Mouse (Mus musculus): ENCODE measurements around the gene Pdcd5. TPM values are rescaled to one million over a fixed set of nuclear protein-coding genes. Genes with fewer than 3 reads are reported as not detected.
A peak's percentile ranks its signal among the peaks of the same experiment; 100 is the strongest.

Pdcd5 gene
- 109 and 113 TPM in 2 replicates for polyA plus RNA-seq (2015; fragmentation: Nextera tagmentation; extraction: Ambion mirVana)

GRCm38 (mm10) chr7:35647101-35647698 is at the start of gene Pdcd5:
Pdcd5 (minus strand) TSS chr7:35647521.
- peak within 1 kb of the TSS; percentile 59 for H3K4me2 ChIP-seq (ENCODE audit: low read depth, low read length)
- peaks cover 19% of the 10 kb centered on the region for H3K4me1 ChIP-seq (ENCODE audit: control insufficient read depth, low read depth, low read length)
- peak within 1 kb of the TSS; percentile 86 for H3K4me3 ChIP-seq (ENCODE audit: low read depth, low read length)
- H3K9me3 ChIP-seq (replicated peaks; ENCODE audit: control insufficient read depth, low read length) = no peaks in the 10 kb centered on the region
- no peaks in the 10 kb centered on the region; the same call in 1 of the 2 replicates for H3K36me3 ChIP-seq (ENCODE audit: control insufficient read depth, insufficient read depth)
- H3K9ac ChIP-seq (ENCODE audit: low read depth, low read length) = peak within 1 kb of the TSS; percentile 85
- under 1% methylated on average over 64 of the region's 64 CpGs for WGBS (ENCODE audit: insufficient replicate concordance)
- peak within 1 kb of the TSS; percentile 54 for H3K27ac ChIP-seq (ENCODE audit: low read length)
- no peaks in the 10 kb centered on the region for H3K27me3 ChIP-seq (ENCODE audit: control insufficient read depth, insufficient read depth, low read depth, low read length)
- peak; percentile 83 for ATAC-seq (ENCODE audit: low read depth)

- H3K36me3 ChIP-seq (ENCODE audit: control insufficient read depth, insufficient read depth) = no peaks in the 10 kb centered on the region
- ATAC-seq (ENCODE audit: low read depth) = no peak
- H3K27me3 ChIP-seq (ENCODE audit: control insufficient read depth, insufficient read depth, low read depth, low read length) = no peaks in the 10 kb centered on the region
- no peak overlapping the region for H3K4me3 ChIP-seq (ENCODE audit: low read depth, low read length)
- 77% methylated on average over 12 of the region's 12 CpGs for WGBS (ENCODE audit: insufficient replicate concordance)
- H3K9me3 ChIP-seq (replicated peaks; ENCODE audit: control insufficient read depth, low read length) = no peaks in the 10 kb centered on the region
- H3K27ac ChIP-seq (ENCODE audit: low read length) = no peak overlapping the region
- H3K9ac ChIP-seq (ENCODE audit: low read depth, low read length) = no peak overlapping the region
- no peak overlapping the region for H3K4me2 ChIP-seq (ENCODE audit: low read depth, low read length)
- no peaks in the 10 kb centered on the region for H3K4me1 ChIP-seq (ENCODE audit: control insufficient read depth, low read depth, low read length)
Measured at GRCm38 (mm10) chr7:35692641-35693040, 45.3 kb upstream of the Pdcd5 start.

- H3K36me3 ChIP-seq (ENCODE audit: control insufficient read depth, insufficient read depth) = no peaks in the 10 kb centered on the region
- no peaks in the 10 kb centered on the region for H3K27me3 ChIP-seq (ENCODE audit: control insufficient read depth, insufficient read depth, low read depth, low read length)
- no peaks in the 10 kb centered on the region; the same call in 1 of the 2 replicates for H3K4me1 ChIP-seq (ENCODE audit: control insufficient read depth, low read depth, low read length)
- WGBS (ENCODE audit: insufficient replicate concordance) = 70% methylated on average over 14 of the region's 14 CpGs
- no peak overlapping the region for H3K4me3 ChIP-seq (ENCODE audit: low read depth, low read length)
- no peaks in the 10 kb centered on the region for H3K9me3 ChIP-seq (replicated peaks; ENCODE audit: control insufficient read depth, low read length)
- ATAC-seq (ENCODE audit: low read depth) = no peak
- H3K4me2 ChIP-seq (ENCODE audit: low read depth, low read length) = no peak overlapping the region
- no peak overlapping the region for H3K9ac ChIP-seq (ENCODE audit: low read depth, low read length)
- H3K27ac ChIP-seq (ENCODE audit: low read length) = no peak overlapping the region
Measured at GRCm38 (mm10) chr7:35692117-35692516, 44.8 kb upstream of the Pdcd5 start.

GRCm38 (mm10) chr7:35688781-35689349 is 41.5 kb upstream of the Pdcd5 start:
- H3K27me3 ChIP-seq (ENCODE audit: control insufficient read depth, insufficient read depth, low read depth, low read length) = no peaks in the 10 kb centered on the region
- H3K4me1 ChIP-seq (ENCODE audit: control insufficient read depth, low read depth, low read length) = no peaks in the 10 kb centered on the region; the same call in 1 of the 2 replicates
- WGBS (ENCODE audit: insufficient replicate concordance) = 73% methylated on average over 11 of the region's 11 CpGs
- H3K4me2 ChIP-seq (ENCODE audit: low read depth, low read length) = no peak overlapping the region
- H3K36me3 ChIP-seq (ENCODE audit: control insufficient read depth, insufficient read depth) = no peaks in the 10 kb centered on the region
- no peak for ATAC-seq (ENCODE audit: low read depth)
- no peak overlapping the region for H3K9ac ChIP-seq (ENCODE audit: low read depth, low read length)
- no peaks in the 10 kb centered on the region for H3K9me3 ChIP-seq (replicated peaks; ENCODE audit: control insufficient read depth, low read length)
- no peak overlapping the region for H3K4me3 ChIP-seq (ENCODE audit: low read depth, low read length)
- H3K27ac ChIP-seq (ENCODE audit: low read length) = no peak overlapping the region

- no peak overlapping the region for H3K4me3 ChIP-seq (ENCODE audit: low read depth, low read length)
- H3K4me1 ChIP-seq (ENCODE audit: control insufficient read depth, low read depth, low read length) = no peaks in the 10 kb centered on the region; the same call in 1 of the 2 replicates
- H3K4me2 ChIP-seq (ENCODE audit: low read depth, low read length) = no peak overlapping the region
- H3K9ac ChIP-seq (ENCODE audit: low read depth, low read length) = no peak overlapping the region
- H3K36me3 ChIP-seq (ENCODE audit: control insufficient read depth, insufficient read depth) = no peaks in the 10 kb centered on the region
- no peaks in the 10 kb centered on the region for H3K9me3 ChIP-seq (replicated peaks; ENCODE audit: control insufficient read depth, low read length)
- no peak overlapping the region for H3K27ac ChIP-seq (ENCODE audit: low read length)
- no peak for ATAC-seq (ENCODE audit: low read depth)
- WGBS (ENCODE audit: insufficient replicate concordance) = 73% methylated on average over 9 of the region's 9 CpGs
- no peaks in the 10 kb centered on the region for H3K27me3 ChIP-seq (ENCODE audit: control insufficient read depth, insufficient read depth, low read depth, low read length)
Measured at GRCm38 (mm10) chr7:35688276-35688675, 41.0 kb upstream of the Pdcd5 start.

- no peaks in the 10 kb centered on the region for H3K9me3 ChIP-seq (replicated peaks; ENCODE audit: control insufficient read depth, low read length)
- no peak overlapping the region for H3K27ac ChIP-seq (ENCODE audit: low read length)
- peak overlapping the region; percentile 48 for H3K4me2 ChIP-seq (ENCODE audit: low read depth, low read length)
- peak; percentile 43 for ATAC-seq (ENCODE audit: low read depth)
- H3K27me3 ChIP-seq (ENCODE audit: control insufficient read depth, insufficient read depth, low read depth, low read length) = no peaks in the 10 kb centered on the region
- no peaks in the 10 kb centered on the region for H3K36me3 ChIP-seq (ENCODE audit: control insufficient read depth, insufficient read depth)
- WGBS (ENCODE audit: insufficient replicate concordance) = 31% methylated on average over 10 of the region's 10 CpGs
- no peak overlapping the region; the same call in 1 of the 2 replicates for H3K9ac ChIP-seq (ENCODE audit: low read depth, low read length)
- no peaks in the 10 kb centered on the region; the same call in 1 of the 2 replicates for H3K4me1 ChIP-seq (ENCODE audit: control insufficient read depth, low read depth, low read length)
- peak overlapping the region; percentile 18; the same call in 1 of the 2 replicates for H3K4me3 ChIP-seq (ENCODE audit: low read depth, low read length)
Measured at GRCm38 (mm10) chr7:35687229-35687628, 39.9 kb upstream of the Pdcd5 start.

- no peaks in the 10 kb centered on the region; the same call in 1 of the 2 replicates for H3K4me1 ChIP-seq (ENCODE audit: control insufficient read depth, low read depth, low read length)
- no peak overlapping the region; the same call in 1 of the 2 replicates for H3K9ac ChIP-seq (ENCODE audit: low read depth, low read length)
- H3K9me3 ChIP-seq (replicated peaks; ENCODE audit: control insufficient read depth, low read length) = no peaks in the 10 kb centered on the region
- WGBS (ENCODE audit: insufficient replicate concordance) = 28% methylated on average over 13 of the region's 13 CpGs
- peak overlapping the region; percentile 18; the same call in 1 of the 2 replicates for H3K4me3 ChIP-seq (ENCODE audit: low read depth, low read length)
- H3K27ac ChIP-seq (ENCODE audit: low read length) = no peak overlapping the region
- no peaks in the 10 kb centered on the region for H3K27me3 ChIP-seq (ENCODE audit: control insufficient read depth, insufficient read depth, low read depth, low read length)
- no peaks in the 10 kb centered on the region for H3K36me3 ChIP-seq (ENCODE audit: control insufficient read depth, insufficient read depth)
- H3K4me2 ChIP-seq (ENCODE audit: low read depth, low read length) = peak overlapping the region; percentile 48
- no peak for ATAC-seq (ENCODE audit: low read depth)
Measured at GRCm38 (mm10) chr7:35686756-35687155, 39.4 kb upstream of the Pdcd5 start.

- WGBS (ENCODE audit: insufficient replicate concordance) = 45% methylated on average over 11 of the region's 11 CpGs
- no peaks in the 10 kb centered on the region; the same call in 1 of the 2 replicates for H3K4me1 ChIP-seq (ENCODE audit: control insufficient read depth, low read depth, low read length)
- no peak overlapping the region for H3K4me3 ChIP-seq (ENCODE audit: low read depth, low read length)
- H3K9me3 ChIP-seq (replicated peaks; ENCODE audit: control insufficient read depth, low read length) = no peaks in the 10 kb centered on the region
- H3K4me2 ChIP-seq (ENCODE audit: low read depth, low read length) = no peak overlapping the region
- no peak overlapping the region for H3K27ac ChIP-seq (ENCODE audit: low read length)
- no peak for ATAC-seq (ENCODE audit: low read depth)
- no peak overlapping the region for H3K9ac ChIP-seq (ENCODE audit: low read depth, low read length)
- no peaks in the 10 kb centered on the region for H3K36me3 ChIP-seq (ENCODE audit: control insufficient read depth, insufficient read depth)
- no peaks in the 10 kb centered on the region for H3K27me3 ChIP-seq (ENCODE audit: control insufficient read depth, insufficient read depth, low read depth, low read length)
Measured at GRCm38 (mm10) chr7:35686216-35686615, 38.9 kb upstream of the Pdcd5 start.
